Mouse (Mus musculus): ENCODE results near the gene Nagpa. TPM values are rescaled to one million over a fixed set of nuclear protein-coding genes. Genes with fewer than 3 reads are reported as not detected.
A peak's percentile ranks its signal among the peaks of the same experiment; 100 is the strongest.
"Not testable (repeated sequence)": the region's sequence is repeated elsewhere in the genome, so short reads cannot be mapped to it uniquely, and the experiment has no call there.

Nagpa gene
- 18.0 and 18.7 TPM in 2 replicates for polyA plus RNA-seq (2016; fragmentation: Nextera tagmentation; extraction: Ambion mirVana)

GRCm38 (mm10) chr16:5203668-5204433, at the start of gene Nagpa:
Nagpa (minus strand) TSS chr16:5204012.
- peak within 1 kb of the TSS; percentile 84 for H3K4me3 ChIP-seq
- H3K36me3 ChIP-seq: peaks cover 11% of the 10 kb centered on the region
- H3K27me3 ChIP-seq (ENCODE audit: insufficient read depth, poor library complexity, severe bottlenecking): no peaks in the 10 kb centered on the region
- 4% methylated on average over 40 of the region's 40 CpGs for WGBS
- peak; percentile 90 for DNase-seq (ENCODE audit: low spot score)
- H3K27ac ChIP-seq: peak within 1 kb of the TSS; percentile 82
- H3K9me3 ChIP-seq: no peaks in the 10 kb centered on the region
- peaks cover 16% of the 10 kb centered on the region; the same call in 1 of the 2 replicates for H3K4me1 ChIP-seq

DNA sequence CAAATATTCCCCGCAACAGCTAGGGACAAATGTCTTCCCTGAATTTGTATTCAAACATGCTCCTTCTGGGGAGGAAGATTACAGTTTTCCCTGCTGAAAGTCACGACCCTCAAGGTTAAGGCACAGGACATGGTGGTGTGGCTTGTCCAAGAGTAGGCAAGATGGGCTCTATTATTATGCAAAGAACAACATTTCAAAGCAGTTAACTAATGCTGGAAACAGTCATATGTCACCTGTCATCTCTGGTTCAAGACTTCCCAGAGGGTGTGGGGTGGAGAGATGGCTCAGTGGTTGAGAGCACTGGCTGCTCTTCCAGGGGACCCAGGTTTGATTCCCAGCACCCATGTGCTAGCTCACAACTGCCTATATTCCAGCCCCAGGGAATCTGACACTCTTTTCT, 48.4 kb upstream of the Nagpa start:
- no peak overlapping the region for H3K4me3 ChIP-seq
- H3K27ac ChIP-seq: no peak overlapping the region
- no peaks in the 10 kb centered on the region for H3K9me3 ChIP-seq
- H3K36me3 ChIP-seq: peaks cover 45% of the 10 kb centered on the region
- H3K27me3 ChIP-seq (ENCODE audit: insufficient read depth, poor library complexity, severe bottlenecking): no peaks in the 10 kb centered on the region
- H3K4me1 ChIP-seq: peaks cover 18% of the 10 kb centered on the region
- 89% methylated on average over 2 of the region's 2 CpGs for whole genome bisulfite sequencing
- DNase-seq (ENCODE audit: low spot score): no peak

DNA sequence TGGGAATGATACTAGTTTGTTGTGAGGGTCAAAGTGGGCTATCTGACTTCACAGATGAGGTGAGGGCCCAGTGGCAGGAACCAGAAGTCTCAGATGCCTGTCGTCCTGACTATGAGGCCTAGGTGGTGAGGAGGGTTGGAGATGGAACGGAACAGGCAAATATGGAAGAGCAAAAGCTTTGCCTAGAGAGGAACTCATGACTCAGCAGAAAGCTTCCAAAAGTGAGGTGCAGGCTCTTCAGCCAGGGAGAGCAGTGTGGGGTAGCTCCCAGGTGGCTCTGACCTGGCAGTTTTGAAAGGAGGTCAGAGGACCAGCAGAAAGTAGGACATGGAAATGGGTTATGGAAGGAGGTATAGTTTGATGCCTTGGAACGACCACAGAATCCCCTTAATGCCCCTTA, 47.1 kb upstream of the Nagpa start:
- WGBS: 80% methylated on average over 3 of the region's 3 CpGs
- peaks cover 56% of the 10 kb centered on the region for H3K36me3 ChIP-seq
- no peak for DNase-seq (ENCODE audit: low spot score)
- H3K4me1 ChIP-seq: peaks cover 13% of the 10 kb centered on the region
- no peak overlapping the region for H3K4me3 ChIP-seq
- H3K27ac ChIP-seq: no peak overlapping the region
- H3K9me3 ChIP-seq: no peaks in the 10 kb centered on the region
- no peaks in the 10 kb centered on the region for H3K27me3 ChIP-seq (ENCODE audit: insufficient read depth, poor library complexity, severe bottlenecking)

GRCm38 (mm10) chr16:5244411-5244810, 40.6 kb upstream of the Nagpa start:
- 34% methylated on average over 7 of the region's 7 CpGs for WGBS
- no peak overlapping the region for H3K4me3 ChIP-seq
- H3K27ac ChIP-seq: no peak overlapping the region
- H3K27me3 ChIP-seq (ENCODE audit: insufficient read depth, poor library complexity, severe bottlenecking): no peaks in the 10 kb centered on the region
- no peaks in the 10 kb centered on the region for H3K9me3 ChIP-seq
- no peaks in the 10 kb centered on the region for H3K4me1 ChIP-seq
- no peak for DNase-seq (ENCODE audit: low spot score)
- peaks cover 95% of the 10 kb centered on the region for H3K36me3 ChIP-seq

DNA sequence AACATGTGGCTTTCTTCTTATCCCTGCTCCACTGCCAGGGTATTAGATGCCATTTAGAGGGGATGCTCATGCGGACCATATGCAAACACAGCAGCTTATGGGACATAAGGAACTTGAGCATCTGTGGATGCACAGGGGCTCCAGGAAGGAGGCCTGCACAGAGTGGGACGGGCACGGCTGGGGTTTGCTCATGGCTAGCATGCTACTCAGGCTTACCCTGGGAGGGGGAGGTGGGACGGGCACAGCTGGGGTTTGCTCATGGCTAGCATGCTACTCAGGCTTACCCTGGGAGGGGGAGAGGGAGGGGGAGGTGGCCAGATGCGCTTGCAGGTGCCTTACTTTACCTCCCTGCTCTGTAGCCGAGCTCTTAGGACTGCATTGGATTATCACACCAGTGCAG, 39.1 kb upstream of the Nagpa start:
- DNase-seq (ENCODE audit: low spot score): no peak
- Histone ChIP-seq H3K36me3 (peaks cover 88% of the 10 kb centered on the region), H3K4me1 (no peaks in the 10 kb centered on the region), H3K4me3 (no peak overlapping the region), H3K27ac (no peak overlapping the region), H3K27me3 (ENCODE audit: insufficient read depth, poor library complexity, severe bottlenecking) (no peaks in the 10 kb centered on the region), H3K9me3 (no peaks in the 10 kb centered on the region)
- 83% methylated on average over 6 of the region's 6 CpGs for WGBS

GRCm38 (mm10) chr16:5242355-5242754, 38.5 kb upstream of the Nagpa start:
- Histone ChIP-seq H3K27ac (no peak overlapping the region), H3K4me3 (no peak overlapping the region), H3K27me3 (ENCODE audit: insufficient read depth, poor library complexity, severe bottlenecking) (no peaks in the 10 kb centered on the region), H3K9me3 (no peaks in the 10 kb centered on the region), H3K36me3 (peaks cover 83% of the 10 kb centered on the region), H3K4me1 (no peaks in the 10 kb centered on the region)
- no peak for DNase-seq (ENCODE audit: low spot score)
- 87% methylated on average over 4 of the region's 4 CpGs for WGBS

DNA sequence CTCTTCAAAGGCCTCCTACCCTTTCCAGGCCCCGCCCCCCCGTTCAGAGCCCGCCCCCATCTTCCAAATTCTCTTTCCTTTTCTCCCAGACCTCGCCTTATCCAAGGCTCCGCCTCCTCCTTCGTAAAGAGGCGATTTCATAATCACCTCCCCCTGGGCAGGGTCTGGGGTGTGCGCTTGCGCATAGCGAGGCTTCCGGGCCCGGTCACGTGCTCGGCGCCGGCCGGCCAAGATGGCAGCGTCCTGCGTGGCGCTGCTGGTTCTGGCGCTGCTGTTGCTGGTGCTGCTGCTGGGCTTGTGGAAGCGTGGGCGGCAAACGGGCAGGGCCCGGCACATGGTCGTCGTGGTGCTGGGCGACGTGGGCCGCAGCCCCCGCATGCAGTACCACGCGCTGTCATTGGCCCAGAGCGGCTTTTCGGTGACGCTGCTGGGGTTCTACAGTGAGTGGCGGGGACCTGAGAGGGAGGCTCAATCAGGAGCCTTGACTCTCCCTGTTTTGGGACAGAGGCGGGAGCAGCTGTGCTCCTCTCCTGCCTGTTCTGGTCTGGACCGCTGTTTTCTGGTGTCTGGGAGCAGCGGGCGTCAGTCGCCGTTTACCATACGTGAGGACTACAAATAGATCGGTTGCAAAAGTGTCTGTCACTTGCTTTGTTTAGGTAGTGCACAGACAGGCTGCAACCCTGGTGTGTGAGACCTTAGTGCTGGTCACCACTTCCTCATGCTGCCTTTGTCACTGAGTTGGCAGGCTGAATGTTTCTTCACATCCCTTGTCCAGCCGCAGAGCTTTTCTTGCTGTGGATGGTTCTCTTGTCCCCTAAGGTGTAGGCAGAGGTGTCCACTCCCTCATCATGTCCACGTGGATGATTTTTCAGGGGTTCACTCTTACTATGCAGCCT, 29.9 kb upstream of the Nagpa start, which contains the start of gene Alg1:
TSS of gene Alg1 (plus strand) at position 204 of the 896 bp plus-strand sequence.
- H3K36me3 ChIP-seq: peaks cover 9% of the 10 kb centered on the region
- peak; percentile 95 for DNase-seq (ENCODE audit: low spot score)
- peak within 1 kb of the TSS; percentile 94 for H3K4me3 ChIP-seq
- H3K27me3 ChIP-seq (ENCODE audit: insufficient read depth, poor library complexity, severe bottlenecking): no peaks in the 10 kb centered on the region
- peaks cover 8% of the 10 kb centered on the region for H3K4me1 ChIP-seq
- peak within 1 kb of the TSS; percentile 88 for H3K27ac ChIP-seq
- H3K9me3 ChIP-seq: no peaks in the 10 kb centered on the region
- 2% methylated on average over 47 of the region's 47 CpGs for WGBS

GRCm38 (mm10) chr16:5232982-5233381, 29.2 kb upstream of the Nagpa start:
- H3K9me3 ChIP-seq: no peaks in the 10 kb centered on the region
- H3K27ac ChIP-seq: peak overlapping the region; percentile 88
- WGBS: 67% methylated on average over 4 of the region's 4 CpGs
- H3K36me3 ChIP-seq: peaks cover 8% of the 10 kb centered on the region
- H3K4me1 ChIP-seq: peaks cover 8% of the 10 kb centered on the region
- no peaks in the 10 kb centered on the region for H3K27me3 ChIP-seq (ENCODE audit: insufficient read depth, poor library complexity, severe bottlenecking)
- no peak for DNase-seq (ENCODE audit: low spot score)
- peak overlapping the region; percentile 94 for H3K4me3 ChIP-seq

DNA sequence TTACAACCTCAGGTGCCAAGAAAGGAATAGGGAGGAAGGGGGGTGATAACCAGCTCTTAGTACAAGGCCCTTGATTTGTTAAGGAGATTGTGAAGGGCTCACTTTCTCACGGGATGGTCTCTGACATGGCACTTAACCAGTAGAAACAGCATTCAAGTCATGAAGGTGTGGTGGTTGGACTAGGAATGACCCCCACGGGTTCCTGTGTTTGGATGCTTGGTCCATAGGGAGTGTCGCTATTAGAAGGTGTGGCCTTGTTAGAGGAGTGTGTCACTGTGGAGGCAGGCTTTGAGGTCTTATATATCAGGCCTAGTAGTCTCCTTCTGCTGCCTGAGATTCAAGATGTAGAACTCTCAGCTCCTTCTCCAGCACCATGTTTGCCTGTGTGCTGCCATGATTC, 24.3 kb upstream of the Nagpa start:
- 81% methylated on average over 3 of the region's 3 CpGs for WGBS
- not testable (repeated sequence) for DNase-seq (ENCODE audit: low spot score); H3K4me3 ChIP-seq; H3K4me1 ChIP-seq; H3K36me3 ChIP-seq; H3K27ac ChIP-seq; H3K27me3 ChIP-seq (ENCODE audit: insufficient read depth, poor library complexity, severe bottlenecking); H3K9me3 ChIP-seq

DNA sequence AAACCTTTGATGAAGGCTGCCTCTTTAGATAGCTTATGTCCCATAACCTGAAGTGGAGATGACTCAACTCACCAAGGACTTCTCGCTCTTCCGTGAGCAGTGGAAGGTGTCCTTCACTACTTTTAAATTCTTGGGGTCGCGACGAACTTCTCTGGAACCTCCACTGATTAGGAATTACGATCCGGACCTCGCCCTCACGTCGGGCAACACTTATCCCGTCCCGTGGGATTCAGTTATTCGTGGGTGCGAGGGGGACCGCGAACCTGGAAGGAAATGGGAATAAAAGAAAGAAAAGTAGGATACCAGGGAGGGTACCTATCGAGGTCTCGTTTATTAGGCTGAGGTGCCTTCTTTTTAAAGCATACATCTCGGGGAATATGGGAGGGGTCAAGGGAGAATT, 23.7 kb upstream of the Nagpa start:
- H3K27me3 ChIP-seq (ENCODE audit: insufficient read depth, poor library complexity, severe bottlenecking); H3K36me3 ChIP-seq; H3K27ac ChIP-seq; H3K9me3 ChIP-seq; DNase-seq (ENCODE audit: low spot score); H3K4me1 ChIP-seq; H3K4me3 ChIP-seq: not testable (repeated sequence)
- 70% methylated on average over 19 of the region's 19 CpGs for WGBS

DNA sequence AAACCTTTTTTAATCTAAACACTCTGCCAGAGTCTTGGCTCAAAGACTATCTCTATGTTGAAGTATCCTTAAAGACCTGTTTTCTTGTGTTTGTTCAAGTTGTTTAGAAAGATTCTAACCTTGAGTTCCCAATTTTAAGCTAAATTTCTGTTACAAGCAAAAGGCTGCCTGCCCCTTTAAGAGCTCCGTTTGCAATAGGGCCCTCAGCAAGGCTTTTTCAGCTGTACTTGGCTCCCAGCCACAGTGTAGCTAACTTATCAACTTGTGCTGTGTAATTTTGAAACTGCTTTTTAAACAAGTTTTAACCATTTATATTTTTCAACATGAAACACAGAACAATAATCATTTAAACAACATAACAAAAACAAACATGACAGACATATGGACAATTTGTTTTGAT, 22.7 kb upstream of the Nagpa start:
- not testable (repeated sequence) for H3K9me3 ChIP-seq; H3K27me3 ChIP-seq (ENCODE audit: insufficient read depth, poor library complexity, severe bottlenecking); H3K27ac ChIP-seq; H3K4me1 ChIP-seq; DNase-seq (ENCODE audit: low spot score); H3K4me3 ChIP-seq; H3K36me3 ChIP-seq
- WGBS: 7% methylated on average over 1 of the region's 1 CpGs

- Histone ChIP-seq H3K9me3 (no peaks in the 10 kb centered on the region), H3K27me3 (ENCODE audit: insufficient read depth, poor library complexity, severe bottlenecking) (no peaks in the 10 kb centered on the region), H3K4me1 (peaks cover 13% of the 10 kb centered on the region), H3K4me3 (no peak within 1 kb of the TSS), H3K27ac (no peak within 1 kb of the TSS), H3K36me3 (no peaks in the 10 kb centered on the region)
- 68% methylated on average over 6 of the region's 6 CpGs for WGBS
- no peak for DNase-seq (ENCODE audit: low spot score)
Measured at GRCm38 (mm10) chr16:5222140-5222539, 18.3 kb upstream of the Nagpa start, which contains the start of gene AU021092. AU021092 (minus strand) TSS chr16:5222299.

GRCm38 (mm10) chr16:5221403-5221802, 17.6 kb upstream of the Nagpa start:
- DNase-seq (ENCODE audit: low spot score): no peak

More at GRCm38 (mm10) chr16:5221403-5221802, 17.6 kb upstream of the Nagpa start:
- Histone ChIP-seq H3K9me3 (no peaks in the 10 kb centered on the region), H3K36me3 (no peaks in the 10 kb centered on the region), H3K4me1 (peaks cover 18% of the 10 kb centered on the region), H3K27me3 (ENCODE audit: insufficient read depth, poor library complexity, severe bottlenecking) (no peaks in the 10 kb centered on the region), H3K27ac (no peak overlapping the region), H3K4me3 (no peak overlapping the region)
- WGBS: 69% methylated on average over 4 of the region's 4 CpGs
